Mouse (Mus musculus): Measurements from ENCODE around the gene Ddrgk1. TPM values are rescaled to one million over a fixed set of nuclear protein-coding genes. Genes with fewer than 3 reads are reported as not detected.
"Not testable (repeated sequence)": the region's sequence is repeated elsewhere in the genome, so short reads cannot be mapped to it uniquely, and the experiment has no call there.

Ddrgk1 gene
- total RNA-seq, 2 experiments from 2014 or later: 66.1 to 71.3 TPM

DNA sequence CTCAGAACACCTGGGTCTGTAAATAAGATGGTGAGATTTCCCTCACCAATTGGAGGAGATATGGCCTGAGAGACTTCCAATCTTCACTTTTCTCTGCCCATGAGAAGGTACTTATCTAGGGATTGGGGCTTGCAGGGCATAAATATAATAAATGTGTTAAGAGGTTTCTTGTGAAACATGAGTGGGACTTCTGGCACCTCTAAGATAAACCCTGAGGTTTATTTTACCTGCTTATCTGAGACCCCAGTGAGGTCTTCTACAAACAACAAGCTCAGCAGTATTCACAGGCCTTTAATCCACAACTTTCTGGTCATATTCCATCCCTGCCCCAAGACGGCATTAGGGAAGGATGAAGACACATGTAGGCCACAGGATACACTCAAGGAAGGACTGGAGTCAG, 10.7 kb downstream of the Ddrgk1 start:
- DNase-seq: no peak

DNA sequence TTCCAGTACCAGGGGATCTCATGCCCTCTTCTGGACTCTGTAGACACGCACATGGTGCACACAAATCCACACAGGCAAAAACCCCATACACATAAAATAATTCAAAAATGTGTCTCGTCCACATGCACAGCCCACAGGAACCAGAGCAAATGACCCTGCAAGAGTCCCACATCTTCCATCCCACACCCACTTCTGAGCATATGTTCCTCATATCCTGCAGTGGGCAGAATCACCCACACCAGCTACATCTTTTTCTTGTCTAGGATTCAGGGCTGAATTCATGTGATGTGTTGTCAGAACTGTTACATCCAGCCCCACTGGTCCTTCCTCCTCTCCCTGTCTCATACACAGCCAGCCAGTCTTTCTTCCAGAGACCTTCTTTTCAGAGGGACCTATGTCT, 11.2 kb downstream of the Ddrgk1 start:
- DNase-seq: no peak

DNA sequence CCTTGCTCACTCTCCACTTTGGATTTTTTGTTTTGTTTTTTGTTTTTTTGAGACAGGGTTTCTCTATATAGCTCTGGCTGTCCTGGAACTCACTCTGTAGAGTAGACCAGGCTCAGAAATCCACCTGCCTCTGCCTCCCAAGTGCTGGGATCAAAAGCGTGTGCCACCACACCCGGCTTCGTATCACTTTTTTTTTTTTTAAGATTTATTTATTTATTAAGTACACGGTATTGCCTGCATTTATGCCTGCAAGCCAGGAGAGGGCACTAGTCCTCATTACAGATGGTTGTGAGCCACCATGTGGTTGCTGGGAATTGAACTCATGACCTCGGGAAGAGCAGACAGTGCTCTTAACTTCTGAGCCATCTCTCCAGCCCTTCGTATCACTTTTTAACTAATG, 15.4 kb downstream of the Ddrgk1 start:
- not testable (repeated sequence) for DNase-seq

DNA sequence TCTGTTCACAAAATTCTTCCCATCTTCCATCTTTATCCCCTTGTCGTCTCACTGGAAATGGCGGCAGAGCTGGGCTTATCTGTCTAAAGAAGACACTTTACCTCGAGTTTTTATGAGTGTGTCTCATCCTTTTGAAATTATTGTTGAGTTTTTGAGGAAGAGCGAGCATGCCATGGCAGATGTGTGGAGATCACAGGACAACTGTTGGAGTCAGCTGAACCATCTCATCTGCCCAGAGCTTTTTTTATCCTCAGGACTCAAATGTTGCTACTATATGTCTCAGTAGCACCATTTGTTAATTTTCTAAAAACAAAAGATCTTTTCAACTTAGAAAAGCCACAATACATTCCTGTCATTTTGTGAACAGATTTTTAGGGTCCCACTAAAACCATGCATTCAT, 19.3 kb downstream of the Ddrgk1 start:
- DNase-seq: no peak

DNA sequence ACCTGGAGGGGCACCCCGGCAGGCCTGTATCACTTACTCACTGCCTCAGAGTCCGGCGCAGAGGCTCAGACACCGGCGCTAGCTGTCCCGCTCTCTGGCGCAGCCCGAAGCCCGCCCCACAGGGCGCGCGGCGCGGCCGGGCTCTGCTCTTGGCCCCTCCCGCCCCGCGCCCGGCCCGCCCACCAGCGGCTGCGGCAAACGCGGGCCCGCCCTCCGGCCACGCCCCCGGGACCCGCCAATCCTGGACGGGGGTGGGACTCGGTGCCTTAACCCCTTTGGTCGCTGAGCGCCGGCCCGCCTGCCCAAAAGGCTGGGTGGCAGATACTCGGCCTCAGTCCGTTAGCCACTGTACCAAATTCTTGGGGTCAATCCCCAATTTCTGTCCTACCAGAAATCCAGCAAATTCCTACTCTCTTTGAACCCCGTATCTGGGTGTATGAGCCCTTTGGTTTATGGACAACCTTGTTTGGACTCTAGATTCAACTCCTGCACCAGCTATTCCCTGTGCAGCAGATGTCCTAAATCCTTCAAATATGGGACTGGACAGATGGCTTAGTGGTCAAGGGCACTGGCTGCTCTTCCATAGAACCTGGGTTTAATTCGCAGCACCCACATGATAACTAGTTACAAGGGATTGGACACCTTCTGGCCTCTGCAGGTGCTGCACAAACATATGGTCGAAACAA, 21.6 kb downstream of the Ddrgk1 start, which contains the start of gene Lzts3:
TSS of gene Lzts3 (minus strand) at position 120 of the 686 bp plus-strand sequence.
- peak; percentile 97 for DNase-seq

DNA sequence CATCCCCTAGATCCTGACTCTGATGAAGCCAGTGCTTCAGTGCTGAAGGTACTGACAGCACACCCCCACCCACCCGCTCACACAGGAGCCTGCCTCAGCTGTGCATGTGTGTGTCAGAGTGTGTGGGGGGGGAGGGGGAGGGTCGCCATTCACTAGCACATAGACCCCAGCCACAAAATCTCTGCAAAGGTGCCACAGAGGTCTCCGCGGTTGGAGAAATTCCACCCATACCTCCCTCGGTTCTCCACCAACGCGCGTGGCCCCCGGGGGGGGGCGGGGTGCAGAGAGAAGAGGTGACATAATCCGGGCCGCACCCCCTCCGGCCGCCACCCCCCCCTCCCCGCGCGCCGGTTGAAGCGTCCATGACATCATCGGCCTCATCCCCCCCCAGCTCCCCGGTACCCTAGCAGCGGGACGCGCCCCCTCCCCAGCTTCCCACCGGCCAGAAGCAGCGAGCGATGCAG, 22.2 kb downstream of the Ddrgk1 start:
- no peak for DNase-seq

DNA sequence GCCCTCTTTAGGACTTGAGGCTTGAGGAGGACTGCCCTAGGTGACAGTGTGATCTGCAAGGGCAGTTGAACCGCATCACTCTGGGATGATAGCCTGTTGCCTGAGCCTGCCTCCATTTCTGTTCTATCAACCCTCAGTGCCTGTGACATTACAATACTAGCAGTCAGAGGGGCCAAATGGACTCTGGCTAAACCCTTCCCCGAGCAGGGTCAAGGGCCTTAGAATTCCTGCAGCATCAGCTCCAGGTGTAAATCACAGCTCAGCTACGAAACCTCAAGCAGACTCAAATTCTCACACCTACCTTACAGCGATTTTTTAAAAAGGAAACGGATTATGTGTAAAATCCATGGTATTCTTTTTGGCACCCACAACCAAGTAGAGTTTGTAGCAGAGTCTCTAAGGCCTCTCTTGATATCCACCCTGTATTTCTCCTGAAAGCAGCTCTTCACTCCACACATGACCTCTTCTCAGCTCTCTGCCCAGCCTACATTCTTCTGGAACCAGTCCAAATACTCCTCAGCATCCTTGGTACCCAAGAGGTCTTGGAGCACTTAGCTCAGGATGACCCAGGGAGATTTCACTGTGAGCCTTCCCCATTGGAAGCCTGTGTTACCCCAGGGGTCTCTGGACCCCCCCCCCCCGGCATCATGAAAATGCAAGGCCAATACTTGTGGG, 23.0 kb downstream of the Ddrgk1 start:
- no peak for DNase-seq

DNA sequence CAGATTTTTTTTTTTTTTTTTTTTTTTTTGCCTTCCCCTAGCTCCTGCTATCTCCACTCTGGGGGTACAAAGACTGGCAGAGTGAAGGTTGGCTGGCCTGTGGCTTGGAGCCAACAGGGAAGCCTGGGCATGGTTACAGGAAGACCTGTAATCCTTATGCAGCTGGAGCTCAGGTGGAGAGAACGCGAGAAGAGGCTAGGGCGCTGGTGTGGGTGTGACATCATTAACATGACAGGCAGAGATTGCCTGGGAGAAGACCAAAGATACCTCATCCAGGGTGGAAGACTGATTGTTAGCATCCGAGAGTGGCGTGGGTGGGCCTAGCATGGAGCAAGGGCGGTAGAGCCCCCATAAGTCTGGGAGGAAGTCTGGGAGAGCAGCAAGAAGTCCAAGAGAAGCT, 25.2 kb downstream of the Ddrgk1 start:
- no peak for DNase-seq

DNA sequence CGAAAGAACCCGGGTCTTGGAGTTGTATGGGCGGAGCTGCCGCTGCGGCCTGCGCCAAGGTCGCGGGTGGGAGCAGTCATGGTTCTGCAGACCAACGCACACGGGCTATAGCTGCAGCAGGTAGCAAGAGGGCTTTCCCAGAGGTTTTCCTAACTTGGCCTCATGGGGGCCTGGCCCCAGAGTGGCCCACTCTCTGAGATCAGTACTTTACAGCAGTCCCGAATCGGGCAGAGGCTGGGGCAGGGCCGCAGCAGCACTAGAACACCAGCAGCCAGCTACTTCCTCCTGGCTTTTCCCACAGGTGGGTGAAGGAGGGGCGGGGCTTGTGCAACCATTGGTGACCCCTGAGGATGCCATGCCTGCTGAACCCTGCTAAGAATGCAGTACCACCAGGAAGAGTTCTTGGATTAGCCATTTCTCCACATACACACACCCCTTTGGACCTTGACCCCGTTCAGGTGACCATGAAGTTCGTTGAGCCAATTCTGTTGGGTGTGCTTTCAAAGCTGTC, 26.3 kb downstream of the Ddrgk1 start:
- no peak for DNase-seq

DNA sequence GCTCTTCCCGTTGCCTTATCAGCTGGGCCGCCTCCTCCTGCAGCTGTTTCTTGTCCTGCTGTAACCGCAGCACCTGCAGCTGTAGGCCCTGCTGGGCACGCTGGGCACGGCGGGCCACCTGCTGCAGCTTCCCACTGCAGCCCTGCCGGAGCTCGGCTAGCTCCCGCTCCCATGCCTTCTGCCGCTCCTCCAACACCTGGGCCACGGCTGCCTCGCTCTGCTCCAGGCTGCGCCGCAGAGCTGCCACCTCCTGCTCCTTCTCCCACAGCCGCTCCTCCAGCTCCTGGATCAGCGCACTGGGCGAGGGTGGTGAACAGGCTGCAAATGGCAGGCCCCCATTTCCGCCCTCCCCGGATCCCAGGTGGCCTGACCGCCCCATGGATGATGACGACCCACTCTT, 28.6 kb downstream of the Ddrgk1 start:
- no peak for DNase-seq

DNA sequence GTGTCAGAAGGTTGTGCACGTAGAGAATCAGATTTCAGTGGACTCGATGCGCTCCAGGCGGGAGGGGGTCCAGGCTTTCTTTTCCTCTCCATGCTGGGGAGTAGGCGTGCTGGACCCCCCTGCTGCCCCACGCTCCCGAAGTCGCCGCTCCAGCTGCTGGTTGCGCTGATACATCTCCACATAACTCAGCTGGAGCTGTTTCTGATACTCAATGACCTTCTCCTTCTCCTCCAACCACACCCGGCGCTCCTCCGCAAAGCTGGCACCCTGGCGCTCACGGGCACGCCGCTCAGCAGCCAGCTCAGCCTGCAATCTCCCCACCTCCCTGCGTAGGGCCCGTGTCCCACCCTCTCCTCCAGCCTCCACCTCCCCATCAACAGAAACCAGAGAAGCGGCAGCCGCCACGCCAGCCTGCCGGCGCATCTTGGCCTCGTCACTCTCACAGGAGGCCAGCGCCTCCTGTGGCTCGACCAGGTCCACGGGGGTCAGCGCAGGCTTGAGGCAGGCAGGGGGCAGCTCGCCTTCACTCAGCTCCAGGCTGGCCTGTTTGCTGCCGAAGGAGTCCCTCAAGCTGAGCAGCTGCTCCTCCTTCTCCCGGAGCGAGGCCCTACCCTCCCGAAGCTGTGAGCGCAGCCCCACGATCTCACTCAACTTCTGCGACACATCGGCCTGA, 29.6 kb downstream of the Ddrgk1 start:
- no peak for DNase-seq

DNA sequence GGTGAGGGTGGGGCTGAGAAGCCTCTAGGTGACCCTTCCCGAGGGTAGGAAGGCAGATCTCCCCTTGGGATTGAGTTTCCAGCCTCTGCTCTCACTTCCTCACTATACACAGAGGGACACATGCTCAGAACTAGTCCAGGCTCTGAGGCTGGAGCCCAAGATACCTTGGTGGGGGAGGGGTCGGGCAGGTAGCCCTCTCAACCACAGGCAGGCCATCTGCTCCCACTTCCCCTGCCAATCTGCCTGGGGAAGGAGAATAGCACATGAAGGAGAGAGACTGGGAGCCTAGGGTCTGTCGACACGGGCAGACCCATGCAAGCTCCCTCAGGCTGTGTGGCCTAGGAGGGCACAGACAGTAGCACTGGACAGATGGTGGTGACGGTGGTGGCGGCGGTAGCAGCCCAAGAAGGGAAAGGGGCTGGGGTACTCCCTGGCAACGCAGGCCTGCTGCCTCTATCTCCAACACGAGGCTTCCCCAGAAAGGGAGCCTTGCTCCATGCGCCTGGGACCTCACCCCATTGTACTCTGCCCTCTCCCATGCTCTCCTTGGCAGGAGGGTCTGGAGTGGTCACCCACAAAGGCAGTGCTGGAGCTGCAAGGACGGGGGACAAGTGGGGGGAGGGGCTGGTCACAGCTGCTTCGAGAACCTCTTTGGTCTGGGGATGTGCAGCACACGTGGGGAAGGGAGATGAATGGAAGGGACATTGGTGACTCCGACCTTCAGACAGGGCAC, 30.3 kb downstream of the Ddrgk1 start:
- DNase-seq: no peak

DNA sequence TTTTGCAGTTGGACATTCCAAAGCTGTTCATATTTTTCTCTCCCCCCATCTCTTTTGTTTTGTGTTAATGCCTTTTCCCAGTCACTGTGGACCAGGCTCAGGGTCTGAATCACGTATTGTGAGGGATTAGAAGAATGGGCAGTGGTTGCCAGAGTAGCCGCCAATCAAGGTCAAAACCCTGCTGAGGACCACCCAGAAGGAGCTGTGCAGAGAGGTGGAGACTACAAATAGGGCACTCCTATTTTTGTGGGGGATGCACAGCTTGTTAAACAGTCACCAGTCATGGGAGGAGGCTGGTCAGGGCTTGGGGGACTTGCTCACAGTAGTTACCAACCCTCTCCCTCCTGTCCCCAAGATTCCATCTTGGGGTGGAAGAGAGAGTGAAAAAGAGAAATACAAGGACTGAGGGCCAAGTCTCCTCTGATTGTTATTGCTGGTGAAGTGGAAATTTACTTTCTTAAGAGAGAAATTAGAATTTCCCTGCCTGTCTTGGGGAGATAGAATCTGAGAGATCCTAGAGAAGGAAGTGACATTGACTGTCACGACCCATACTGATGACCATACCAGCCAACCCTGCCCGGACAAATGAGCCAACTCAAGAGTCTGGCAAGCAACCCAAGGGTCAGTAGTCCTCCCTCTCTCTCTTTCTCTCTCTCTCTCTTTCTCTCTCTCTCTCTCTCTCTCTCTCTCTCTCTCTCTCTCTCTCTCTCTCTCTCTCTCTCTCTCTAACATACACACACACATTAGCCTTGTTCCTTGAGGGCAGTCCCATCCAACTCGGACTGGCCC, 31.4 kb downstream of the Ddrgk1 start:
- DNase-seq: no peak

DNA sequence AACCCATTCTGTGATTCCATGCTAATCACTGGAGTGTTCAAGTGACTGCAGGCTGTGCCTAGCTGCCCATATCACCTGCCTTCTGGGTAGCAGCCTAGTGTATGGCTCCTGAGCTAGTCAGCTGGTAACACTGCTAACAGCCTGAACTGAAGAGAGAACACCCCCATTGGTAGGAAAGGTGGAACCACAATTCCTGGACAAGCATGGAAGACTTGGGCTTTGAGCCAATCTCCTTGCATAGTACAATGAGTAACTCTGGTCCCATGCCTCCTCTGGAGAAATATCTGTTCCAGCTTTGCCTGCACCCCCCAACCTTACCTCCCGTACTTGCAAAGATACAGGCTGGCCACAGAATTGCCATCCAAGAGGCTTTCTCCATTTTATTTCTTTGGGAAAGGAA, 32.0 kb downstream of the Ddrgk1 start:
- DNase-seq: no peak

DNA sequence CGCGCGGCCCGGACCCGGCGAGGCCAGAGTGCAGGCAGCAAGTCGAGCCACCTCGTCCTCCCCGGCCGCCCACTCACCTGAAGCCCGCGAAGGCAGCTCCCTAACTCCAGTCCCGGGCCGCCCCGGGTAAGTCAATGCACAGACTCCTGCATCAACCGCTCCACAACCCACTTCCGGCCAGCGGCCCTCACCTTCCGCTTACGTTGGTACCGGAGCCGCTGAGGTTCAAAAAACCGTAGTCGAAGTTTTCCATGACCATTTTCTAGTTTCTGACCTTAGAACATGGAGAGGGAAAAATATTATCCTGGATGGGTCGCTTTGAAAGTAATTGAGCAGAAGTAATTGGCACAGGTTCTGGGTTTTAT, 34.6 kb downstream of the Ddrgk1 start, which contains the start of the genes Fastkd5 and Ubox5:
TSS of gene Fastkd5 (minus strand) at position 189 of the 365 bp plus-strand sequence.
TSS of gene Ubox5 (minus strand) at position 200 of the 365 bp plus-strand sequence.
- peak; percentile 94 for DNase-seq

DNA sequence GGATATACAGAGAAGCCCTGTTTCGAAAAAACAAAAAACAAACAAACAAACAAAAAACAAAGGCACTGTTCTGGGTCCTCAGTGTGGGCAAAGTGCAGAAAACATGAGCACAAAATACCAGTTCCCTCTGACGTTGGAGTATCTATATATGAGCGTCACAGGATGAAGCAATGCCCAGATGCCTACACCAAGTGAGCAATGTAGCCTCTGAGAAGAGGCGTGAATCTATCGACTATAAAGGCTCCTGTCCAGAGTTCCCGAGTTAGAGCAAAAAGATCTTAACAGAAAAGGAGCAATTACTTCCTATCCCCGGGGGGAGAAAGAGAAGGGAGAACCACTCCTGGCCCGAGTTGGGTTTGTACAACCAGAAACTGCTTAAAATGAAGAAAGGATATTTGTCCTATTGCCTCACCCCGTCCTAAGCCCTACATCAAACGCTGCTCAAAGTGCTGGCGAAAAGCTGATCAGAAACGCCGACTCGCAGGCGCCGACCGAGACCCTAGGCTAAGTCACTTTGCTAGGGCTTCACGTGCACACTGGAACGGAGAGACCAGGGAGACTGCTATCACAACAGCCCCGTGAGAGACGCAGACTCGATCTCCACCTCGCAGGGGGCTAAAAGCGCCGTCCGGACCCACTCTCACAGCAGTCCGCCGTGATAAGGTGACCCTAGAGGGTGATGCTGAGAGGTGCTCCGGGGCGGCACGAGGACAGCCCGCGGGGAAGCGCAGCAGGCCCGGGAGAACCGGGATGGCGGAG, 35.2 kb downstream of the Ddrgk1 start:
- DNase-seq: no peak

DNA sequence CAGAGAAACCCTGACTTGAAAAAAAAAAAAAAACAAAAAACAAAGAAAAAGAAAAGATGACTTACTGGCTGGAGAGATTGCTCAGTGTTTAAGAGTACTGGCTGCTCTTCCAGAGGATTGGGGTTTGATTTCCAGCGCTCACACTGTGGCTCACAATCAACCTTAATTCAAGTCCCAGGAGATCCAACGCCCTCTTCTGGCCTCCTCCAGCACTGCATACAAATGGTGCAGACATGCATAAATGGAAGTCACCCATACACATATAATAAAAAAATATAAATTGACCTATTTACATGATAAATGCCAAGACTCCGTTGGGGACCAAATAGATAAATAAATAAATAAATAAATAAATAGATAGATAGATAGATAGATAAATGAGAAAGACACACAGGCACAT, 36.0 kb downstream of the Ddrgk1 start:
- DNase-seq: no peak

DNA sequence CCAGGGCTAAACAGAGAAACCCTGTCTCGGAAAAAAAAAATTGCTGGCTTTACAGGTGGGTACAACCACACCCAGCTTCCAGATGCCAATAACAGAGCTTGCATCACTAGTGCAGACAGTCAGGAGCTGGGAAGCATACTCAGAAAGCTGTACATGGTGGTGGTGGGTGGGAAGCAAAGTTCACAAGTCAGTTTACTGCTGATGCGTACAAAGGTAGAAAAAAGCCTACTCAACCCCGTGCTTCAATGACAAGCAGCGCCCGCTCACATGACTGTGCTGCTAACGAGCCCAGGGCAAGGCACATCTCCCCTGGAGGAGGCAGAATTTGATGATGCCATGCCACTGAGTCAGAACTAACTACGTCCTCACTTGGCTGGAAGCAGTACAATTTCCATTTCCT, 45.5 kb downstream of the Ddrgk1 start:
- DNase-seq: no peak

DNA sequence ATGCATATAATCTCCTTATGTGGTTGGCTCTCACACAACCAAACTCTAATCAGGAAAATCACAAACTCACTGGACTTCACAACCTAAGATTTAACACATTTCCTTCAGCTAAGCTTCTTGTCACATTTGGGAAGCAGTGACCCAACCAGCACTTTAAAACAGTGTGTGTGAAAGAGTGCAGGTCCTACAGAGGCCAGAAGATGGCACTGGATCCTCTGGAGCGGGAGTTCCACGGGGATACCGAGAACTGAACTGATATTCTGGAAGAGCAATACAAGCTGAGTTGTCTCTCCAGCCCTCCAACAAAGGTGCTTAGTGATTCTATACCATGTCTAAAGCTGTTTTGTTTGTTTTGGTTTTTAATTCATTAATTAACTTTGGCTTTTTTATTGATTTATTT, 51.4 kb downstream of the Ddrgk1 start:
- no peak for DNase-seq
